Comparison of ENCODE assay signal across 9 mouse cellular contexts in the genomic region with DNA sequence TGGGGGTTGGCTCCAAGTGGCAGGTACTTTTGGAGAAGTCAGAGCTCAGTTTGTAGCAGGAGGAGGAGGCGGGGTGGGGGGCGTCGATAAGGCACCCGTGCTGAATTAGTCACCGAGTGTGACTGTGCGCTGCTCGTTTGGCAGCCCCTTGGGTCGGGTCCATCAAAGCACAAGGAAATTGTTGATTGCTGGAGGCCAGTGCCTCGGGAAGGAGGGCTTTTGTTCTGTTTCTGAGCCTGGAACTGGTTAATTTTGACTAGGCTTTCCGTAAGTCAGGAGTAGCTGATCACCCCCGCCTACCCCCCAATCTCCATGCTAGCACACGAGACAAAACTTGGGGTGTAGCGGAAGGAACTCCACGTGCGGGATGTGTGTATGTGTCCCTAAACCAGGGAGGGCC. TPM values are rescaled to one million over a fixed set of nuclear protein-coding genes. Genes with fewer than 3 reads are reported as not detected.
A peak's percentile ranks its signal among the peaks of the same experiment; 100 is the strongest.
DNase-seq lines count a peak whose midpoint lies in the region; ATAC-seq lines count a peak whose summit lies in the region.
"Had no signal": no experiment of that assay in that cellular context is flagged by ENCODE, and none has a peak within 500 bp of the region (broad histone marks: within the 10 kb centered on the region; RNA-seq: fewer than 3 reads in every experiment).

No protein-coding gene starts in this region.

- no peak overlapping the region for H3K27ac ChIP-seq in kidney, embryonic 15.5 days
- no peak overlapping the region; the same call in 1 of the 2 replicates for H3K27ac ChIP-seq in forebrain, embryonic 15.5 days (replicated peaks)
- H3K27ac ChIP-seq in midbrain, embryonic 10.5 days (replicated peaks), result peak overlapping the region; percentile 71

- intact Hi-C loops in gastrocnemius, postnatal 36 days (cut with DNase I), result no loop called here

- WGBS in kidney, embryonic 15.5 days, result 0% methylated on average over 15 of the region's 15 CpGs
- WGBS in forebrain, embryonic 15.5 days, result 0% methylated on average over 15 of the region's 15 CpGs
- WGBS in midbrain, embryonic 10.5 days, result 1% methylated on average over 15 of the region's 15 CpGs

- H3K9me3 ChIP-seq in kidney, embryonic 15.5 days (replicated peaks), result no peaks in the 10 kb centered on the region
- H3K9me3 ChIP-seq in forebrain, embryonic 15.5 days, result no peaks in the 10 kb centered on the region
- no peaks in the 10 kb centered on the region for H3K9me3 ChIP-seq in midbrain, embryonic 10.5 days (replicated peaks)

- no peak for DNase-seq in kidney, postnatal 10 days
- peak; percentile 54 for DNase-seq in embryo, embryonic 10.5 days (ENCODE audit: low spot score)
- no peak for DNase-seq in midbrain, embryonic 10.5 days (ENCODE audit: low spot score)
- no peak for DNase-seq in gastrocnemius, postnatal 4 days (ENCODE audit: low spot score in 2 of 2)
- DNase-seq in gastrocnemius, postnatal 36 days, result no peak

- peak overlapping the region; percentile 48 for H3K4me3 ChIP-seq in kidney, embryonic 15.5 days (replicated peaks)
- H3K4me3 ChIP-seq in forebrain, embryonic 15.5 days, result peak overlapping the region; percentile 57
- H3K4me3 ChIP-seq in midbrain, embryonic 10.5 days, result peak overlapping the region; percentile 61

- peak; percentile 30 for ATAC-seq in kidney, embryonic 15.5 days (replicated peaks; ENCODE audit: low FRiP score)
- ATAC-seq in forebrain, embryonic 15.5 days (replicated peaks), result peak; percentile 49
- ATAC-seq in granulocyte monocyte progenitor cell, adult 5-6 weeks (replicated peaks; ENCODE audit: poor library complexity, severe bottlenecking), result no peak

- H3K27me3 ChIP-seq in kidney, embryonic 15.5 days, result peaks cover 81% of the 10 kb centered on the region
- peaks cover 37% of the 10 kb centered on the region for H3K27me3 ChIP-seq in forebrain, embryonic 15.5 days
- peaks cover 87% of the 10 kb centered on the region for H3K27me3 ChIP-seq in midbrain, embryonic 10.5 days (ENCODE audit: low read depth, poor library complexity, severe bottlenecking)

- no peak overlapping the region for H3K9ac ChIP-seq in kidney, embryonic 15.5 days
- H3K9ac ChIP-seq in forebrain, embryonic 15.5 days (replicated peaks), result peak overlapping the region; percentile 59

- H3K36me3 ChIP-seq in kidney, embryonic 15.5 days, result no peaks in the 10 kb centered on the region
- no peaks in the 10 kb centered on the region for H3K36me3 ChIP-seq in forebrain, embryonic 15.5 days
- no peaks in the 10 kb centered on the region for H3K36me3 ChIP-seq in midbrain, embryonic 10.5 days

- peak overlapping the region; percentile 96 for H3K4me2 ChIP-seq in kidney, embryonic 15.5 days
- peak overlapping the region; percentile 96 for H3K4me2 ChIP-seq in forebrain, embryonic 15.5 days (replicated peaks)

- peaks cover 33% of the 10 kb centered on the region for H3K4me1 ChIP-seq in kidney, embryonic 15.5 days
- peaks cover 38% of the 10 kb centered on the region for H3K4me1 ChIP-seq in forebrain, embryonic 15.5 days
- peaks cover 38% of the 10 kb centered on the region for H3K4me1 ChIP-seq in midbrain, embryonic 10.5 days

RNA-seq across cellular contexts. Expression of gene Sv2c, which starts 0.5 kb away (rescaled TPM):
- 0.90 and 1.4 TPM in 2 replicates for polyA plus RNA-seq in kidney, embryonic 15.5 days (2015; fragmentation: Nextera tagmentation; extraction: Ambion mirVana)
- 3.0 and 3.3 TPM in 2 replicates for polyA plus RNA-seq in forebrain, embryonic 15.5 days (2015; fragmentation: Nextera tagmentation; extraction: Ambion mirVana)
- polyA plus RNA-seq in midbrain, embryonic 10.5 days (2016; fragmentation: Nextera tagmentation; extraction: Ambion mirVana), result 1.1 and 1.2 TPM in 2 replicates
- total RNA-seq in granulocyte monocyte progenitor cell, adult 5-6 weeks (2014; fragmentation: Nextera tagmentation), result not detected in 2 replicates
- under 0.01 TPM in 1 of 2 replicates, not detected in the other for total RNA-seq in granulocyte monocyte progenitor cell, adult 5-6 weeks (2017)
- under 1 TPM; 0.76 to 0.80 TPM for total RNA-seq in gastrocnemius, postnatal 4 days (2021)
- total RNA-seq in gastrocnemius, postnatal 36 days (2021), result under 1 TPM; 0.18 to 0.32 TPM

RNA-seq across cellular contexts. Expression of gene Gm17190, which starts 51.0 kb away (rescaled TPM):
- not detected in 2 replicates for polyA plus RNA-seq in kidney, embryonic 15.5 days (2015; fragmentation: Nextera tagmentation; extraction: Ambion mirVana)
- polyA plus RNA-seq in forebrain, embryonic 15.5 days (2015; fragmentation: Nextera tagmentation; extraction: Ambion mirVana), result not detected in 2 replicates
- polyA plus RNA-seq in midbrain, embryonic 10.5 days (2016; fragmentation: Nextera tagmentation; extraction: Ambion mirVana), result not detected in 2 replicates
- not detected in 2 replicates for total RNA-seq in granulocyte monocyte progenitor cell, adult 5-6 weeks (2014; fragmentation: Nextera tagmentation)
- not detected in 2 replicates for total RNA-seq in granulocyte monocyte progenitor cell, adult 5-6 weeks (2017)
- total RNA-seq in gastrocnemius, postnatal 4 days (2021), result not detected
- total RNA-seq in gastrocnemius, postnatal 36 days (2021), result not detected
- total RNA-seq: left cerebral cortex, postnatal 10 days had no signal

RNA-seq across cellular contexts. Expression of gene Gm20075, which starts 51.7 kb away (rescaled TPM):
- 21.8 and 23.9 TPM in 2 replicates for polyA plus RNA-seq in kidney, embryonic 15.5 days (2015; fragmentation: Nextera tagmentation; extraction: Ambion mirVana)
- polyA plus RNA-seq in forebrain, embryonic 15.5 days (2015; fragmentation: Nextera tagmentation; extraction: Ambion mirVana), result 24.4 and 27.6 TPM in 2 replicates
- 36.8 and 38.5 TPM in 2 replicates for polyA plus RNA-seq in midbrain, embryonic 10.5 days (2016; fragmentation: Nextera tagmentation; extraction: Ambion mirVana)
- total RNA-seq in granulocyte monocyte progenitor cell, adult 5-6 weeks (2014; fragmentation: Nextera tagmentation), result 2.9 and 14.3 TPM in 2 replicates
- 7.7 and 9.4 TPM in 2 replicates for total RNA-seq in granulocyte monocyte progenitor cell, adult 5-6 weeks (2017)
- 10 to 100 TPM; 15.7 to 16.0 TPM for total RNA-seq in gastrocnemius, postnatal 4 days (2021)
- 10 to 100 TPM in 1 of 2 experiments, 1 to 10 TPM in 1; 8.1 to 10.6 TPM for total RNA-seq in gastrocnemius, postnatal 36 days (2021)
